ENCODE assay signal across 24 mouse cellular contexts in genomic region chr12:104044343-104044742, GRCm38 (mm10). TPM values are rescaled to one million over a fixed set of nuclear protein-coding genes. Genes with fewer than 3 reads are reported as not detected.
"Had no signal": no experiment of that assay in that cellular context is flagged by ENCODE, and none has a peak within 500 bp of the region (broad histone marks: within the 10 kb centered on the region; RNA-seq: fewer than 3 reads in every experiment).

TSS of gene Serpina12 (minus strand) at chr12:104044443.

- H3K9me3 ChIP-seq: lung, embryonic 15.5 days; midbrain, embryonic 12.5 days; neural tube, embryonic 12.5 days; stomach, embryonic 15.5 days had no signal

- H3K4me2 ChIP-seq: lung, embryonic 15.5 days; midbrain, embryonic 12.5 days; neural tube, embryonic 12.5 days; stomach, embryonic 15.5 days had no signal

- H3K36me3 ChIP-seq: lung, embryonic 15.5 days; midbrain, embryonic 12.5 days; neural tube, embryonic 12.5 days; stomach, embryonic 15.5 days had no signal

- DNase-seq: lung, adult 2 months; lung, postnatal 14 days; lung, postnatal 36 days; midbrain, embryonic 14.5 days; right cerebral cortex, postnatal 14 days; thymus, adult 2 months; thymus, postnatal 25 days; thymus, postnatal 4 days had no signal

- H3K4me1 ChIP-seq: lung, embryonic 15.5 days; megakaryocyte, embryonic 14.5 days; midbrain, embryonic 12.5 days; neural tube, embryonic 12.5 days; stomach, embryonic 15.5 days had no signal

- ATAC-seq: lung, postnatal 0 days had no signal

- H3K9ac ChIP-seq: liver, embryonic 14.5 days; lung, embryonic 15.5 days; midbrain, embryonic 12.5 days; neural tube, embryonic 12.5 days; stomach, embryonic 15.5 days had no signal

- H3K27ac ChIP-seq: liver, embryonic 14.5 days; lung, embryonic 15.5 days; macrophage; midbrain, embryonic 12.5 days; neural tube, embryonic 12.5 days; stomach, embryonic 15.5 days; stomach, postnatal 0 days had no signal

- H3K27me3 ChIP-seq: lung, embryonic 15.5 days; midbrain, embryonic 12.5 days; neural tube, embryonic 12.5 days; stomach, embryonic 15.5 days had no signal

- H3K4me3 ChIP-seq: lung, embryonic 15.5 days; megakaryocyte, embryonic 14.5 days; midbrain, embryonic 12.5 days; neural tube, embryonic 12.5 days; stomach, embryonic 15.5 days had no signal

RNA-seq across cellular contexts. Expression of gene Serpina12, which starts in this region (rescaled TPM):
- total RNA-seq: megakaryocyte progenitor cell, adult 5-6 weeks; monocyte, adult 5-6 weeks; neutrophil, adult 5-6 weeks had no signal
- polyA plus RNA-seq: lung, embryonic 15.5 days; lung, postnatal 0 days; macrophage; midbrain, embryonic 12.5 days; midbrain, embryonic 14.5 days; midbrain, postnatal 0 days; neural tube, embryonic 12.5 days; neural tube, embryonic 14.5 days; stomach, embryonic 15.5 days; testis, adult 2 months; urinary bladder, adult 2 months had no signal
